Mouse (Mus musculus) erythroblast, embryonic 14.5 days (primary cell): ENCODE measurements around the gene Hsd3b1.

Experiments used
- GATA1 ChIP-seq: IDR thresholded peaks from 2 replicates; pipeline ENCODE4 v1.6.1; 2012; ENCODE audit warnings: low read length, inconsistent platforms, mixed read lengths
- TAL1 ChIP-seq: IDR thresholded peaks from 3 replicates; pipeline ENCODE4 v1.6.1; 2012; ENCODE audit warnings: low read length, inconsistent platforms, mixed read lengths

- TF ChIP-seq GATA1 (no peak), TAL1 (no peak)
Observed at GRCm38 (mm10) chr3:98814101-98814670, 45.4 kb downstream of the Hsd3b1 start, which contains the start of gene Hsd3b6.
